Mouse (Mus musculus) heart, embryonic 12.5 days (tissue): ENCODE results near the gene Raver1. TPM values are rescaled to one million over a fixed set of nuclear protein-coding genes. Genes with fewer than 3 reads are reported as not detected.
"Not testable (repeated sequence)": the region's sequence is repeated elsewhere in the genome, so short reads cannot be mapped to it uniquely, and the experiment has no call there.

Source experiments
- ATAC-seq: fragments of 200-750 bp; cut with Nextera tagmentation; 2 replicates; pipeline ENCODE4 v1.8.0; 2017; ENCODE audit warnings: moderate TSS enrichment, moderate library complexity; ENCODE audit not compliant: insufficient number of reproducible peaks, low FRiP score
- H3K27ac ChIP-seq: fragments of 300-500 bp; sonication (generic); 2 replicates; pipeline ENCODE4 v1.5.1; 2016; ENCODE audit warnings: mild to moderate bottlenecking, moderate library complexity; ENCODE audit not compliant: poor library complexity, severe bottlenecking
- H3K27me3 ChIP-seq: fragments of 300-500 bp; sonication (generic); replicated peaks from 2 replicates; pipeline ENCODE4 v1.6.1; 2016; ENCODE audit warnings: mild to moderate bottlenecking, moderate library complexity
- H3K36me3 ChIP-seq: fragments of 300-500 bp; sonication (generic); 2 replicates; pipeline ENCODE4 v1.6.1; 2016; ENCODE audit warnings: mild to moderate bottlenecking, moderate library complexity
- H3K4me1 ChIP-seq: fragments of 300-500 bp; sonication (generic); replicated peaks from 2 replicates; pipeline ENCODE4 v1.6.1; 2016; ENCODE audit warnings: mild to moderate bottlenecking
- H3K4me2 ChIP-seq: fragments of 300-500 bp; sonication (generic); 2 replicates; pipeline ENCODE4 v1.6.1; 2016; ENCODE audit warnings: mild to moderate bottlenecking, moderate library complexity
- H3K4me3 ChIP-seq: fragments of 300-500 bp; sonication (generic); 2 replicates; pipeline ENCODE4 v1.5.1; 2016; ENCODE audit warnings: mild to moderate bottlenecking
- H3K9ac ChIP-seq: fragments of 300-500 bp; sonication (generic); 2 replicates; pipeline ENCODE4 v1.6.1; 2016; ENCODE audit warnings: mild to moderate bottlenecking, moderate library complexity
- H3K9me3 ChIP-seq: fragments of 300-500 bp; sonication (generic); replicated peaks from 2 replicates; pipeline ENCODE4 v1.6.1; 2016; ENCODE audit warnings: mild to moderate bottlenecking, moderate library complexity
- WGBS: fragments of 180-500 bp; shearing (Covaris S2); methylation state at CpG from one replicate; pipeline ENCODE4 v1.1.7; 2016; 5-methylcytosine and 5-hydroxymethylcytosine counted together
- polyA plus RNA-seq: library from polyadenylated mRNA; unstranded; fragments of >200 nt; fragmentation: Nextera tagmentation; extraction: Ambion mirVana; gene quantifications from 2 replicates; pipeline ENCODE4 v1.2.1, GENCODE M21; 2016

The Raver1 gene
- polyA plus RNA-seq, 1 experiment from 2014 or later: 62.9 TPM

DNA sequence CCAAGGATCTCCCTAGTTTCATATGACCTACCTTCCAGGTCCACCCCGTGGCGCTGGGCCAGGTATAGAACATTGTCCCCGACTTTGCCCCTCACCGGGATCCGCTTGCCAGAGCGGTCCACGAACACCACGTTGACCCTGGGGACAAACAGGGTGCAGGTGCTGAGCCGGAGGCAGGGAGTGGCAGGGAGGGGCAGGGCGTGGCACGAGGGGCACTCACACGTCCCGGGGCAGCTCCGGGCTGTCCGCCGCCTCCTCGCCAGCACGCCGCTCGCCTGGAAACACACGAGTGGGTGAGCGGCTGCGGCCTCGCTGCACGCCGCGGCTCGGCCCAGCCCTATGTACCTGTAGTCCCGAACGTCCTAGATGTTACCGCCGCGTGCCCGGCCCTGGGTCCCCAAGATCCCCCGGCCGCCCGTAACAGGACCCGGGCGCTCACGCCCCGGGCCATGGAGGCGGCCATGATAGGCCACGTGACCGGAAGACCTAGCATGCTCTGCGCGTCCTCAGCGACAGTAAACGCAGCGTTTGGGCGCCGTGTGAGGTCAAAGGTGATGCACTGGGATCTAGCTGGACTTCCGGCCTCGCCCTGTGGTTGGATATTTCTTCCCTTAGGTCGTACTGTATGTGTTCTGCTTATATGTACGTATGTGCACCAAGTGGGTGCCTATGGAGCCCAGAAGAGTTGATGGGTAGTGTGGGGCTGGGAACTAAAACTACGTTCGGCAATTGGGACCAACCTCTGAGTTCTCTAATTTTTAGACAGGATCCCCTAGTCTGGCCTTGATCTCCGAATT, 18.6 kb downstream of the Raver1 start, which contains the start of the genes Gm49373 and Fdx1l:
Gene Gm49373, minus strand, starts transcription at position 53 of the 797 bp plus-strand sequence.
Gene Fdx1l, minus strand, starts transcription at position 571 of the 797 bp plus-strand sequence.
- Histone ChIP-seq H3K4me3 (peak within 1 kb of the TSS; percentile 74), H3K27ac (peak within 1 kb of the TSS; percentile 65), H3K4me1 (peaks cover 7% of the 10 kb centered on the region), H3K9ac (peak within 1 kb of the TSS; percentile 94), H3K27me3 (no peaks in the 10 kb centered on the region), H3K4me2 (peak within 1 kb of the TSS; percentile 68), H3K9me3 (no peaks in the 10 kb centered on the region), H3K36me3 (peaks cover 61% of the 10 kb centered on the region)
- 2% methylated on average over 58 of the region's 58 CpGs for WGBS
- ATAC-seq: peak; percentile 91

DNA sequence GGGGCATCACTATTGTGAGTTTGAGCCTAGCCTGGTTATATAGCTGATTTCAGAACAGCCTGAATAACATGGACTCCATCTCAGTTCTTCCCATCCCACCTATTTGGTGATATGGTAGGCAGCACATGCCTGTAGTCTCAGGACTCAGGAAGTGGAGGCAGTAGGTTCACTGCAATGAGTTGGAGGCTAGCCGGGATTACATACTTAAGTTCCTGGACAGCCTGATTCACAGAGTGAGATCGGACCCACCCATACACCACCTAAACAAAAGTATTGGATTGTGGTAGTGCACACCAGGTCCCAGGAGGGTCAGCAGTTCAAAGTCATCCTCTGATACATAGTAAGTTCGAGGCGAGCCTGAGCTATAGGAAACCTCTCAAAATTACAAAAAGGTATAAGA, 19.2 kb downstream of the Raver1 start:
- H3K4me2 ChIP-seq: peak overlapping the region; percentile 68
- peak overlapping the region; percentile 94 for H3K9ac ChIP-seq
- no peaks in the 10 kb centered on the region for H3K9me3 ChIP-seq
- H3K4me3 ChIP-seq: peak overlapping the region; percentile 74
- peaks cover 7% of the 10 kb centered on the region for H3K4me1 ChIP-seq
- WGBS: 8% methylated on average over 4 of the region's 4 CpGs
- ATAC-seq: no peak
- peaks cover 61% of the 10 kb centered on the region for H3K36me3 ChIP-seq
- 0 out of 2 replicates have a peak overlapping the region, but pooled peaks have one; percentile 60 for H3K27ac ChIP-seq
- no peaks in the 10 kb centered on the region for H3K27me3 ChIP-seq

DNA sequence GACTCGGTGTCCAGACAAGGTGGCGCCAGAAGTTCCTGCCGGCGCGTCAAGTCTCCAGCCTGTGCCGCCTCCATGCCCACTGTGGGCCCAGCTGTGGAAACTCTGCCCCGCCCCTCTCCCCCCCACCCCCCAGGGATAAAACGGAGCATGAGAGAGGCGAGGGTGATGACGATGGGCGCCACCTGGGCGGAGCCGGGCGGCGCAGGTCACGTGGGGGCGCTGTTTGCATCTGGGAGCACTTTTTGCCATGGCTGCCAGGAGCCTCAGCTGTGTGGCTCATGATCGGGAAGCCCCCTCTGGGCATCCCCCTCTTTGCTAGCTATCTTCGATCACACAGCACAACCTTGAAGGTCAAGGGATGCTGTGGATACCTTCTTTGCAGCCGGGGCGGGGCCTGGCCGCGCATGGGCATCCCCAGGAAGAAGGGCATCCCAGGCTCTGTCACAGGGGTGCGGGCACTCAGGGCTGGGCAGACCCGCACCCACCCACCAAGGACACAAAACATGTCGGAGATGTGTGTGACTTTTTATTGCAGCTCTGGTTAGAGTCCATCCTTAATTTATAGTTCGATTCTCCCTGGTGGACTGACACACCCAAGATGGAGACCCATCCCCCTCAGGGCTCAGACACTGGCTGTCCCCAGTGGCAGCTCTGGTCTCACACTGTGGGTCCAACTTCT, 24.7 kb downstream of the Raver1 start, which contains the start of gene Zglp1:
Gene Zglp1, minus strand, starts transcription at position 88 of the 679 bp plus-strand sequence.
- no peak; the same call in 1 of the 2 replicates for ATAC-seq
- no peaks in the 10 kb centered on the region for H3K27me3 ChIP-seq
- H3K27ac ChIP-seq: no peak within 1 kb of the TSS
- H3K9ac ChIP-seq: no peak within 1 kb of the TSS
- peaks cover 66% of the 10 kb centered on the region for H3K36me3 ChIP-seq
- no peak within 1 kb of the TSS for H3K4me2 ChIP-seq
- WGBS: 79% methylated on average over 27 of the region's 27 CpGs
- no peaks in the 10 kb centered on the region for H3K9me3 ChIP-seq
- H3K4me1 ChIP-seq: peaks cover under 1% of the 10 kb centered on the region
- no peak within 1 kb of the TSS for H3K4me3 ChIP-seq

DNA sequence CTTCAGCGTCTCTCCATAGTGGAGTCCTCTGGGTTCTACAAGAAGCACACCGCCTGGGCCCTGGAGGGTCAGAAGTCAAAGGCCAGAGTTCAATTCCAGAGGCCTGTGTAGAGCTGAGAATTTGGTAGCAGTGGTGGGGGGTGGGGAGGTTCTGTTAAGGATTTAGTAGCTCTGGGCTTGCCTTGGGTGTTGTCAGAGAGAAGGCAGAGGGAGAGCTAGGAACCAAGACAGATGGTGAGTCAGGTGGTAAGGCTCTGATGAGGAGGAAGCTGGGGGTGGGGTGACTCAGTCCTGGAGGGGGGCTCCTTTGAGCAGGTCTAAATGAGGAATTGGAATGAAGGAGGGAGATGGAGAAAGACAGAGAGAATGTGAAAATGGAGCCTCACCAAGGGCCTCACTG, 28.9 kb downstream of the Raver1 start:
- no peak overlapping the region for H3K27ac ChIP-seq
- H3K9ac ChIP-seq: no peak overlapping the region
- no peak for ATAC-seq
- H3K4me2 ChIP-seq: no peak overlapping the region
- peaks cover 48% of the 10 kb centered on the region for H3K36me3 ChIP-seq
- H3K27me3 ChIP-seq: no peaks in the 10 kb centered on the region
- H3K4me3 ChIP-seq: no peak overlapping the region
- 85% methylated on average over 2 of the region's 2 CpGs for WGBS
- H3K9me3 ChIP-seq: 0 out of 2 replicates have a peak, but pooled peaks cover 2% of the 10 kb centered on the region
- no peaks in the 10 kb centered on the region for H3K4me1 ChIP-seq

DNA sequence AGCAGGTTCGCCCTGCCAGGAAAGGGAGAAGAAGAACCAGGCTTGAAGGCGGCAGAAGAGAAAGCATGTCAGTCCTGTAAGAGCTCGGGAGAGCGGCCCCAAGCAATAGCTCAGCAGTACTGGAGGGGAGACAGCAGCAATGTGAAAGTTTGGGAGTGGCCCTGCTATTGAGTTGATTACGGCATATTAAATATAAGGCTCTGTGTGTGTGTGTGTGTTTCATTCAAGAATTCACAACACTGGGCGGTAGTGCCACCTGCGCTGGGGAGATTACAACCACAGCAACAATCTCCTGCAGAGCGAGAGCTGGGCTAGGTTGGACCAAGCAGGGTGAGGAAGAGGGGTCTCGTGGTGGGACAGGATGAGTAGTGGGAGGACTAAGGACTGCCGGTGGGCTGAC, 40.2 kb downstream of the Raver1 start:
- 56% methylated on average over 10 of the region's 10 CpGs for WGBS
- Histone ChIP-seq H3K36me3 (no peaks in the 10 kb centered on the region), H3K4me2 (no peak overlapping the region), H3K4me3 (no peak overlapping the region), H3K27ac (no peak overlapping the region), H3K9me3 (no peaks in the 10 kb centered on the region), H3K27me3 (peaks cover 5% of the 10 kb centered on the region; the same call in 1 of the 2 replicates), H3K9ac (no peak overlapping the region), H3K4me1 (no peaks in the 10 kb centered on the region)
- no peak for ATAC-seq

DNA sequence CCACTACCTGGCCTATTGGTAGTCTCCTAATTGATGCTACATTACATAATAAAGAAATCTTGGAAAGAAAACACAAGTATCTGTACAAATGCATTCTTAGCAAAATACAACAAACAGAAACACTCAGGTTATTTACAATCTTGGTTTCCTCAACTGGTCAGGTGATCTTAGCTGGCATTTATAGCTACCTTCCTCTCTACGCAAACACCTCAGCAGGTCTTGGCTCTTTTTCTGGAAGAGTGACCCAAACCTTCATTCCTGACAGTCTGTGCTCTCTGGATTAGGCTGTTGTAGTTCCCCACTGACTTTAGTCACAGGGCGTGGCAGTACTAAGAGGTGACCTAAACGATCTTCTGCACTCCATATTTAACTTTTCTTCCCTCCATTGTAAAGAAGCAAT, 46.6 kb downstream of the Raver1 start:
- Histone ChIP-seq H3K4me2 (no peak overlapping the region), H3K27ac (no peak overlapping the region), H3K27me3 (peaks cover 12% of the 10 kb centered on the region), H3K36me3 (no peaks in the 10 kb centered on the region), H3K4me3 (no peak overlapping the region), H3K9ac (no peak overlapping the region), H3K4me1 (no peaks in the 10 kb centered on the region), H3K9me3 (no peaks in the 10 kb centered on the region)
- 82% methylated on average over 3 of the region's 3 CpGs for WGBS
- no peak for ATAC-seq

DNA sequence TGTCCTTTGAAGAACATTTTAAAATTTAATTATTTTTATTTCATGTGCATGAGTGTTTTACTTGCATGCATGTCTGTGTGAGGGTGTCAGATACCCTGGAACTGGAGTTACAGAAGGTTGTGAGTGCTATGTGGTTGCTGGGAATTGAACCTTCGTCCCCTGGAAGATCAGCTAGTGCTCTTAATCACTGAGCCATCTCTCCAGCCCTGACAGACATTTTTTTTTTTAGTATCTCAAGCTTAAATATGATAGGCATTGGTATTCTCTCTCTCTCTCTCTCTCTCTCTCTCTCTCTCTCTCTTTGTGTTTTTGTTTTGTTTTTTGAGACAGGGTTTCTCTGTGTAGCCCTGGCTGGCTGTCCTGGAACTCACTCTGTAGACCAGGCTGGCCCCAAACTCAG, 47.0 kb downstream of the Raver1 start:
- H3K9ac ChIP-seq, H3K27ac ChIP-seq, H3K4me3 ChIP-seq, H3K4me1 ChIP-seq, ATAC-seq, H3K9me3 ChIP-seq, H3K4me2 ChIP-seq, H3K36me3 ChIP-seq: not testable (repeated sequence)
- 68% methylated on average over 1 of the region's 1 CpGs for WGBS
- peaks cover 16% of the 10 kb centered on the region for H3K27me3 ChIP-seq

DNA sequence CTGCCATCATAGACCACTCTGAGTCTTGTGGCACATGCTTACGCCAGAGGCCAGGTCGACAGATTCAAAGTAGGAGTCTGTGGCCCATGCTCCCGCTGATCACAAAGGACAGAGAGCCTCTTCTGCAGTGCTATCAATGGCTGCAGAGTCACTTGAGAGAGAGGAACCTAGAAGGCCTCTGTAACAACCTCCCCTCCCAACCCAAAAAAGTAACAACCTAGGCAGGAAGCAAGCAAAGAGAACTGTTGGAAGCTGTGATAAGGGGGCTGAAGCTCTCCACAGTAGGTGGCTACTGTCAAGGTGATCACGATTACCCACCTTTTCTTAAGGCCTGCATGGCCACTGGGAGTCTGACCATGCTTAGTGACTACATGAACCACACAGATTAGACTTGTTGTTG, 48.2 kb downstream of the Raver1 start:
- H3K27me3 ChIP-seq: peaks cover 28% of the 10 kb centered on the region
- no peak overlapping the region for H3K9ac ChIP-seq
- H3K9me3 ChIP-seq: peaks cover 7% of the 10 kb centered on the region; the same call in 1 of the 2 replicates
- H3K36me3 ChIP-seq: no peaks in the 10 kb centered on the region
- H3K4me2 ChIP-seq: no peak overlapping the region
- H3K27ac ChIP-seq: no peak overlapping the region
- ATAC-seq: no peak
- WGBS: 67% methylated on average over 4 of the region's 4 CpGs
- H3K4me1 ChIP-seq: no peaks in the 10 kb centered on the region
- H3K4me3 ChIP-seq: no peak overlapping the region

DNA sequence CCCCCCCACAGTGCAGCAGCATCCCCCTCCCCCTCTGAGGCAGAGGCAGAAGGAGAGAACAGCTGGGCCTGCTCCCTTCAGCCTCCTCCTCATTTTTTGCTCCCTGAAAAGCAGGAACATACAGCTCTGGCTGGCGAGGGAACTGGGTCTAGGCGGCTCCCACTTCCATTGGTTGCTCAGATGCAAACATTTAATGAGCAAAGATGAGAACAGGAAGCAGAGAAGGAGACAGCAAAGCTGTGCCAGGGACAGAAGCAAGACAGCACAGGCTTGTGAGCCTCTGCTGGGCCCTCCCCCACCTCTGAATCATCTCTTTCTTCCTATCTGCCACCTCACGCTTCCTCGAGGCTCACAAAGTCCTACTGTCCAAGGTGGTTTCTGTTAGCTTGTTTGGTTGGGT, 50.5 kb downstream of the Raver1 start:
- Histone ChIP-seq H3K27me3 (peaks cover 51% of the 10 kb centered on the region), H3K4me3 (no peak overlapping the region), H3K4me1 (peaks cover 17% of the 10 kb centered on the region), H3K36me3 (no peaks in the 10 kb centered on the region), H3K4me2 (no peak overlapping the region), H3K9me3 (peaks cover 7% of the 10 kb centered on the region; the same call in 1 of the 2 replicates), H3K9ac (no peak overlapping the region), H3K27ac (no peak overlapping the region)
- ATAC-seq: no peak
- 32% methylated on average over 4 of the region's 4 CpGs for WGBS

DNA sequence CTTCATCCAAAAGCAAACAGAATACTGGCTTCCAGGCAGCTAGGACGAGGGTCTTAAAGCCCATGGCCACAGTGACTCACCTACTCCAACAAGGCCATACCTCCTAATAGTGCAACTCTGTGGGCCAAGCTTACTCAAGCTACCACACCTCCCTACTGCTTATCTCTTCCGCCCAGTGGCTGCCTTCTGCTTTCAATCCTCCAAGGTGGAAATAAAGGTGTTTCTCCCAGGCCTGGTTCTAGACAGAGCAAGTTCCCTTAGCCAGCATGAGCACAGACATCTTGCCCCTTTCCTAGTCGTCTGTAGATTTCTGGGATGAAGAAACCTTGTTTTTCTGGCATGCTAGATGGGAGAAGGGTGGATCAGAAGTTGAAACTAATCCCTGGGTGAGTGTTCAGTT, 52.0 kb downstream of the Raver1 start:
- peaks cover 66% of the 10 kb centered on the region for H3K27me3 ChIP-seq

DNA sequence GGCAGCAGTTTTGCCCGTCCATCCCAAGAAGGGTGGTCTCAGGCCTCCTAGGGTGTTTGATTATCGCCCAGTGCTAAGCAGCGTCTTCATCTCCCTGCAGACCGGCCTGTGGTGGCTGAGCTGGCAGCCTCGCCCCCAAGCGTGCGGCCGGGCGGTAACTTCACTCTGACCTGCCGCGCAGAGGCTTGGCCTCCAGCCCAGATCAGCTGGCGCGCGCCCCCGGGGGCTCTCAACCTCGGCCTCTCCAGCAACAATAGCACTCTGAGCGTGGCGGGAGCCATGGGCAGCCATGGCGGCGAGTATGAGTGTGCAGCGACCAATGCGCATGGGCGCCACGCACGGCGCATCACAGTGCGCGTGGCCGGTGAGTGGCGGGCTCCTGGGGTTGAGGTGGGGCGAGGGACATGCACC, 54.3 kb downstream of the Raver1 start:
- Histone ChIP-seq H3K9ac (peak overlapping the region; percentile 46), H3K36me3 (no peaks in the 10 kb centered on the region), H3K9me3 (peaks cover 7% of the 10 kb centered on the region; the same call in 1 of the 2 replicates), H3K4me1 (peaks cover 42% of the 10 kb centered on the region), H3K27me3 (peaks cover 88% of the 10 kb centered on the region), H3K27ac (no peak overlapping the region), H3K4me3 (peak overlapping the region; percentile 39), H3K4me2 (peak overlapping the region; percentile 73)
- 3% methylated on average over 31 of the region's 31 CpGs for WGBS
- ATAC-seq: peak; percentile 41

More for the DNA sequence above, 52.0 kb downstream of the Raver1 start:
- Histone ChIP-seq H3K9ac (no peak overlapping the region), H3K4me1 (peaks cover 27% of the 10 kb centered on the region), H3K4me2 (no peak overlapping the region), H3K36me3 (no peaks in the 10 kb centered on the region), H3K27ac (no peak overlapping the region), H3K4me3 (no peak overlapping the region), H3K9me3 (peaks cover 7% of the 10 kb centered on the region; the same call in 1 of the 2 replicates)
- 69% methylated on average over 3 of the region's 3 CpGs for WGBS
- no peak for ATAC-seq
